7 mouse cellular contexts compared by ENCODE assay signal in the genomic region with DNA sequence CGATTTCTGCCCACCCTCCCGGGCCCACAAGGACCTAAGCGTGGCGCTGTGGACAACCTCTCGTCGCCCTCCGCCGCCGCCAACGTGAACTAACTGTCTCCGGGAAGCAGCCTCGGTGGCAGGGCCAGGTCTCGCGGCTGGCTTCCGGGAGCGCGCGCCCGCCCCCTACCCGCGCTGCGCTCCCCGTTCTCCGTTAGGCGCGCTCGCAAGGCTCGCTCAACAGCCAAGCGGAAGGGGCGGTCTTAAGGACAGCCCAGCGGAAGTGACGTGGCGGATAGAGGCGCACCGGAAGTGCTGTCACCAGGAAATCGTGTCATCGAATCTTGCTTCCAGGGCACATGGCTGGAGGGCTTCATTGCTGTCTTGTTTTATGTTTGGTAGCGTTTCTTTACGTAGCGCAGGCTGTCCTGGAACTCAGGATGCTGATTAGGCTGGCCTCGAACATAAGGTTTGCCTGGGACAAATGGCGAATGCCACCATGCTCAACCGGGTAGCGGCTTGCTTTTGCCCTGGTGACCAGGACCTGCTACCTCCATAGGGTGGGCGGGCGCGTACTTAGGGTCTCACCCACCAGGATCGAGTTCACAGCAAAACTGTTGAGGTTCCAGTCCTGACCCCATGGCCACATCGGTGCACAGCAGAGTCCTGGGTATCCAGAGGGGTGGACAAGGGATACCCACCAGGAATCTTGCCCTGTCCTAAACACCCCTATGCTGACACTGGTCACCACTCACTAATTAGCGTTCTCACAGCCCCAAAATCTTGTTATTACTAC. TPM values are rescaled to one million over a fixed set of nuclear protein-coding genes. Genes with fewer than 3 reads are reported as not detected.
DNase-seq lines count a peak whose midpoint lies in the region; ATAC-seq and TF ChIP-seq lines count a peak whose summit lies in the region.

Gene Tmem230 (minus strand): TSS at position 269 of the 775 bp plus-strand sequence.

- peak; percentile 96 for DNase-seq in adrenal gland, postnatal 10 days
- DNase-seq in embryonic facial prominence, embryonic 10.5 days (ENCODE audit: low spot score), result peak; percentile 94
- DNase-seq in gonadal fat pad, adult 2 months (ENCODE audit: low read depth), result peak; percentile 46
- DNase-seq in left cerebral cortex, postnatal 4 days, result peak; percentile 94

- peak within 1 kb of the TSS; percentile 71 for H3K4me3 ChIP-seq in embryonic facial prominence, embryonic 10.5 days
- peak within 1 kb of the TSS; percentile 64 for H3K4me3 ChIP-seq in intestine, postnatal 0 days (ENCODE audit: low read depth, low read length)
- H3K4me3 ChIP-seq in midbrain, embryonic 12.5 days, result peak within 1 kb of the TSS; percentile 64
- H3K4me3 ChIP-seq in small intestine, adult 2 months (ENCODE audit: low read depth, low read length), result peak within 1 kb of the TSS; percentile 83

- WGBS in embryonic facial prominence, embryonic 10.5 days, result 5% methylated on average over 50 of the region's 50 CpGs
- 6% methylated on average over 50 of the region's 50 CpGs for WGBS in intestine, postnatal 0 days
- WGBS in midbrain, embryonic 12.5 days, result 6% methylated on average over 50 of the region's 50 CpGs
- 6% methylated on average over 50 of the region's 50 CpGs for WGBS in small intestine, adult 2 months

- peak within 1 kb of the TSS; percentile 88 for H3K27ac ChIP-seq in embryonic facial prominence, embryonic 10.5 days (replicated peaks)
- H3K27ac ChIP-seq in intestine, postnatal 0 days (ENCODE audit: low read depth, low read length), result peak within 1 kb of the TSS; percentile 77
- peak within 1 kb of the TSS; percentile 75 for H3K27ac ChIP-seq in midbrain, embryonic 12.5 days (replicated peaks)
- H3K27ac ChIP-seq in small intestine, adult 2 months (ENCODE audit: insufficient read depth, low read depth, low read length), result peak within 1 kb of the TSS; percentile 72

- peak within 1 kb of the TSS; percentile 58 for H3K9ac ChIP-seq in intestine, postnatal 0 days (ENCODE audit: low read depth, low read length)
- H3K9ac ChIP-seq in midbrain, embryonic 12.5 days (replicated peaks), result peak within 1 kb of the TSS; percentile 71

- no peaks in the 10 kb centered on the region for H3K27me3 ChIP-seq in embryonic facial prominence, embryonic 10.5 days (replicated peaks; ENCODE audit: low read depth, poor library complexity, severe bottlenecking)
- H3K27me3 ChIP-seq in intestine, postnatal 0 days (replicated peaks; ENCODE audit: control insufficient read depth, insufficient read depth, low read length), result no peaks in the 10 kb centered on the region
- H3K27me3 ChIP-seq in midbrain, embryonic 12.5 days, result no peaks in the 10 kb centered on the region
- H3K27me3 ChIP-seq in small intestine, adult 2 months (ENCODE audit: control insufficient read depth, insufficient read depth, low read length), result no peaks in the 10 kb centered on the region

- ATAC-seq in intestine, postnatal 0 days, result peak; percentile 94
- peak; percentile 95 for ATAC-seq in midbrain, embryonic 12.5 days (ENCODE audit: low FRiP score, low read depth)

- intact Hi-C loops in left cerebral cortex, postnatal 4 days (cut with DNase I), result loop anchor here (5.0 kb wide), 1 partner anchor 425 kb away; no protein-coding TSS in a partner anchor

- peaks cover 42% of the 10 kb centered on the region for H3K4me1 ChIP-seq in embryonic facial prominence, embryonic 10.5 days
- H3K4me1 ChIP-seq in intestine, postnatal 0 days (replicated peaks; ENCODE audit: control insufficient read depth, insufficient read depth, low read length), result peaks cover 4% of the 10 kb centered on the region; the same call in 1 of the 2 replicates
- H3K4me1 ChIP-seq in midbrain, embryonic 12.5 days, result peaks cover 36% of the 10 kb centered on the region
- H3K4me1 ChIP-seq in small intestine, adult 2 months (ENCODE audit: control insufficient read depth, insufficient read depth, insufficient read length, low read length), result peaks cover 6% of the 10 kb centered on the region

- no peaks in the 10 kb centered on the region for H3K9me3 ChIP-seq in embryonic facial prominence, embryonic 10.5 days
- H3K9me3 ChIP-seq in intestine, postnatal 0 days (ENCODE audit: control insufficient read depth), result no peaks in the 10 kb centered on the region
- no peaks in the 10 kb centered on the region for H3K9me3 ChIP-seq in midbrain, embryonic 12.5 days

- peaks cover 69% of the 10 kb centered on the region for H3K36me3 ChIP-seq in embryonic facial prominence, embryonic 10.5 days (replicated peaks)
- H3K36me3 ChIP-seq in intestine, postnatal 0 days (ENCODE audit: control insufficient read depth, insufficient read depth), result peaks cover 32% of the 10 kb centered on the region
- H3K36me3 ChIP-seq in midbrain, embryonic 12.5 days, result peaks cover 12% of the 10 kb centered on the region; the same call in 1 of the 2 replicates
- H3K36me3 ChIP-seq in small intestine, adult 2 months (ENCODE audit: control insufficient read depth, insufficient read depth, low read length), result peaks cover 22% of the 10 kb centered on the region

- peak; percentile 81 for TF ChIP-seq POLR2A in small intestine, adult 2 months (IDR thresholded peaks at IDR 0.05; ENCODE audit: low read depth, low read length)

- H3K4me2 ChIP-seq in intestine, postnatal 0 days (replicated peaks; ENCODE audit: low read depth), result peak within 1 kb of the TSS; percentile 71
- H3K4me2 ChIP-seq in midbrain, embryonic 12.5 days (replicated peaks), result peak within 1 kb of the TSS; percentile 80

- TF ChIP-seq CTCF in intestine, postnatal 0 days (IDR thresholded peaks at IDR 0.05; ENCODE audit: low read depth), result peak; percentile 63
- TF ChIP-seq CTCF in small intestine, adult 2 months (IDR thresholded peaks at IDR 0.05; ENCODE audit: extremely low read depth, insufficient read length, insufficient replicate concordance, low read depth, low read length), result no peak

RNA-seq across cellular contexts. Expression of gene Tmem230, which starts in this region (rescaled TPM):
- total RNA-seq in adrenal gland, postnatal 10 days (2021), result 10 to 100 TPM; 29.1 to 31.3 TPM
- 38.6 and 43.8 TPM in 2 replicates for polyA plus RNA-seq in embryonic facial prominence, embryonic 10.5 days (2016; fragmentation: Nextera tagmentation; extraction: Ambion mirVana)
- 91.5 and 102 TPM in 2 replicates for polyA plus RNA-seq in gonadal fat pad, adult 2 months (2012; rRNA removed)
- 31.2 and 34.3 TPM in 2 replicates for polyA plus RNA-seq in intestine, postnatal 0 days (2015; fragmentation: Nextera tagmentation; extraction: Ambion mirVana)
- total RNA-seq in left cerebral cortex, postnatal 4 days (2021), result 10 to 100 TPM; 23.5 to 23.9 TPM
- 54.7 and 57.2 TPM in 2 replicates for polyA plus RNA-seq in midbrain, embryonic 12.5 days (2016; fragmentation: Nextera tagmentation; extraction: Ambion mirVana)
- 112 and 227 TPM in 2 replicates for polyA plus RNA-seq in small intestine, adult 2 months (2012; rRNA removed)

Comparison
In these comparisons a context has a peak if more than half of its experiments do, and no peak if none do; other contexts are left out.
1. Peak in every context shown above with its lines: DNase-seq, ATAC-seq, H3K4me3 ChIP-seq and H3K27ac ChIP-seq.
2. DNase-seq: peak in every context shown above with its lines; median percentile 96 in adrenal gland, postnatal 10 days; 94 in embryonic facial prominence, embryonic 10.5 days; 94 in left cerebral cortex, postnatal 4 days; 46 in gonadal fat pad, adult 2 months.